Mouse (Mus musculus): ENCODE measurements around the gene Armc9.
A peak's percentile ranks its signal among the peaks of the same experiment; 100 is the strongest.

The Armc9 gene

DNA sequence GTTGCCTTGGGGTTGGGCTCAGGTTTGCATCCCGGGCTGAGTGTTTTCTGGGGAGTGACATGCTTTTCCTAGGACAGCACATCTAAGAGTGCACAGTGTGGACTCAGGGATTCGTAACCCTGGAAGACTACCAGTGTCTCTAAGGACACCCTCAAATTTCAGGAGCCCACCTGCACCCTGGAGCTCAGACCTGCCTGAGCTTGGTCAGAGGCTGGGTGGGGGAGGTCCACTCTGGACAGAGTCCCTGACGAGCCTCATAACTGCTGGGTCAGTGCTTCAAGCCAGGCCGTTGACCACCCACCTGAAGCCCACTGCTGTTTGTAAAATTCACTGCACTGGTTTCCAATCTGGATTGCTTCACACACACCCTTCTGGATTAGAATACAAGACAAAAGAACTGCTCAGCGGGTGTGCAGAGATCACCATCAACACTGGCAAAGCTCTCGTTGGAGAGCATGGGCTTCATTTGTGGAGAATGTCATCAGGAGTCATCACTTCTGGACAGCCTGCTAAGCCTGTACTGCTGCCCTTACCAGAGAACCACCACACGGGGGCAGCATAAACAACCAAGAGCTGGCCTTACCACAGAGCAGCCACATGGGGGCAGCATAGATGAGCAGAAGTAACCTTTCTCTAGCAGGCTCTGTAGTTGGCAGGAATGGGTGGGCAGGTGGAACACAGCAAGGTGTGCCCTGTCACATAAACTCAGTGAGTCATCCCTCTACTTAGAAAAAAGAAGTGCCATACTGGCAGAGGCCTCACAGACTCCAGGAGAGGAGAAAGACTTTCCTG lies 24.1 kb downstream of the Armc9 start:
- DNase-seq, result peak; percentile 84

DNA sequence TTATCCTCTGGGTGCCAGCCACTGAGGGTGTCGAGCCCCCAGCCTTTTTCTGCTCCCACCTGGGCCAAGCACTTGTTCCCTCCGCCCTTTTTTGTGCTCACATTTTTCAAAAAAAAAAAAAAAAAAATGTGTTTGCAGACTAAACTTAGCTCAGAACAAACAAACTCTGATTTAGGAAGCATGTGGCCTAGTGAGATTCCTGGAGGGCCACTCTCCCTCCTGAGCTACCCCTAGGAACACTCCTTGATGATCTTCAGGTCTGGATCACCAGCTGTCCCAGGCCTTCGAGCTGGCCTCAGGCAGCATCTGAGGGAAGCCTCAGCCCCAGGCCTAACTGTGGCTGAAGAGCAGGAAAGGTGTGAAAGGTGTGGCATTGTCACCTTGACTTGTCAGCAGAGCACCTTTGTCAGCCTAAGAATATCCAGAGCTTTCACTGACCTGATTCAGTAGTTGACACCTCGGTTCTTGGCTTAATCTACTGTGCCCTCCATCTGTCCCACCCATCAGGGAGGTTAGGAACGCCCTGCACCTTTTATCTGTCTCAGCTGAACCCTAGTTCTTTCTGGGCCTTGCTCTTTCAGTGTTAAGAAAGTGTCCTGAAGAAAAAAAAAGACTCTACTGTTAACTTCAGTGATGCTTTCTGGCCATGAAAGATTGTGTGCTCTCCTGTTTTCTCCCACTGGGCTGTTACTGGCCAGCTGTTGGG lies 27.6 kb downstream of the Armc9 start:
- no peak for DNase-seq

GRCm38 (mm10) chr1:86183577-86184263 lies 29.1 kb downstream of the Armc9 start:
- DNase-seq, result no peak

GRCm38 (mm10) chr1:86186762-86187161 lies 32.2 kb downstream of the Armc9 start:
- DNase-seq, result no peak

DNA sequence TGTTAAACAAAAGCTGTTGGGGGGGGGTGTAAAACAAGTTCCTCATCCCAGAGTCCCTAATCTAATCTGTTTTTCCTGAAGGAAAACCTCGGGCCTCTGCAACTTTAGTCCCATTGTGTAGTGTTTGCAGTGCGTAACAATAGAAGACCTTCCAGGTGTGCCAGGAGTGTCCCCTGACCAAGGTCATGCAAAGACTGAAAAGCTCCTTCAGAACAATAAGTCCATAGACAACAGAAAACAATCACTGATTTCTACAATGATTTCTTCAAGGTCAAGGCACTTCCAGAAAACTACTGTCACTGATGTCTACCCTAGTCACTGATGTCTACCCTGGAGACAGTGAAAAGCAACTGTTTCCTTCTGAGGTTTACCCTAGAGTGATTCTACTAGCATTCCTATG lies 33.3 kb downstream of the Armc9 start:
- DNase-seq, result no peak

DNA sequence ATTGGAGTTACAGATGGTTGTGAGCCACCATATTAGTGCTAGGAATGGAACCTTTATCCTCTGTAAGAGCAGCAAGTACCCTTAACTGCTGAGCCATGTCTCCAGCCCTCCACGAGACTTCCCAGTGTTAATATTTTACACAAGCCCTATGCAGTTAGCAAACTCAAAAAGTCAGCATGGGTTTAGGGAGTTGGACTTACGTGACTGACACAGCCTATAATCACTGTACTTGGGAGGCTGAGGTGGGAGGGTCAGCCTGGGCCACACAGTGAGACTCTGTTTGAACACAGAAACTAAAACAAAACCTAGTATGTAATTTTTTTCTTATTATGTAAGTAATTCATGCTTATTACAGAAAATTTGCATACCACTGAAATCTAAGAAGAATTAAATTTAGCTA lies 33.7 kb downstream of the Armc9 start:
- no peak for DNase-seq

DNA sequence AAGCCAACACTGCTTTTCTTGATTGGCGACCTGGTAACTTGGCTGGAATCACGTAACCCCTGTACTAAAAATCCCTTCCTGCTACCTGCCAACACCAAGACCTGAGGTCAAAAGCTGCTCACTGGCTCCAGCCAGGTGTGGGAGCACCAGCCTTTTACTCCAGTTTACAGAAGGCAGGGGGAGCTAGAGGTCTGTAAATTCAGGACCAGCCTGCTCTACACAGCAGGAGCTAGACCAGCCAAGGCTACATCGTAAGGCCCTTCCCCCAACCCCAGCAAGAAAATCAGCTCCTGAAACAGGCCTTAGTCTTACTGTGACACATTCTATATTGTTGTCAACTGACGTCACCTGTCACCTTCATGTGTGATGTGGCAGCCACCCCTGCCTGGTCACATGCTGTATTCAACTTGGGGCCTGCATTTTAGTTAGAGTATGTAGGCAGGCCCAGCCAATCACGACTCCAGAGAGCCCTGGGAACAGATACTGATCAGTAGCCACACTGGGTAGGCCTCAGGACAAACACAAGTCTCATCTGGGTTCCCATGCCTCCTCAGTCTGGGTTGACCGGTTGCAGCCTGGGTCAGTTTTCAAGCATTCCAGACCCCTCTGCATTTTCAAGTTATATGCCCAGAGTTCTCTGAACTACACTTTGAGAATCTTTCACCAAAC lies 34.6 kb downstream of the Armc9 start:
- peak; percentile 11 for DNase-seq

DNA sequence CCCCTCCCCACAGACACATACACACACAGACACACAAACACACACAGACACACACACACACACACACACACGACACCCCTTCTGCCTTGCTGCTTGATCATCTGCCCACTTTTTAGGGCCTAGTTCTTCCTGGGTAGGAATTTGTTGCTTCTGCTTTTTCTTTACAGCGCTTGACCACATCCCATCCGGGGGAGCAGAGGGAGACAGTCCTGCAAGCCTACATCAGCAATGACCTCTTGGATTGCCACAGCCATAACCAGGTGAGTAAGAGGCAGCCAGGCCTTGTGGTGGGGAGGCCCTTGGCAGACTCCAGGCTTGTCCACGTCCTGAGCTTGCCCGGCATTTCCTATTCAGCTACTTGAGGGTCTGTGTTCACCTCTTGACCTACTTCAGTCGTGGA lies 36.3 kb downstream of the Armc9 start:
- DNase-seq, result no peak

GRCm38 (mm10) chr1:86194044-86194443 lies 39.5 kb downstream of the Armc9 start:
- no peak for DNase-seq

DNA sequence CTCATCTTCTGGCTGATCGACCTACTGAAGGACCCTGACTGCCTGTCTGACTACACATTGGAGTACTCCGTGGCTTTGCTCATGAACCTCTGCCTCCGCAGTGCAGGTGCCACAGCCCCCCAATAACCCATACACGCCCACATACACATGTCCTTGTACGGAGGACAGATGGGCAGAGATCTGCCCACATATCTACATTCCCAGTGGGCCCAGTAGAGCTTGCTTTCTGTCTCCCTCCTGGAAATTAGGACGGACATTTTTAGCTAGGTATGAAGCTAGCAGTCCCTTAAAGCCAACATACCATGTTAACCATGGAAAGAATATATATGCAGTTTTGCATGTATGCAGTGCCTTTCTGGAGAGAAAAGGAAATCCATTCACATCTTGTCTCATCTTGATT lies 43.7 kb downstream of the Armc9 start:
- DNase-seq, result no peak

DNA sequence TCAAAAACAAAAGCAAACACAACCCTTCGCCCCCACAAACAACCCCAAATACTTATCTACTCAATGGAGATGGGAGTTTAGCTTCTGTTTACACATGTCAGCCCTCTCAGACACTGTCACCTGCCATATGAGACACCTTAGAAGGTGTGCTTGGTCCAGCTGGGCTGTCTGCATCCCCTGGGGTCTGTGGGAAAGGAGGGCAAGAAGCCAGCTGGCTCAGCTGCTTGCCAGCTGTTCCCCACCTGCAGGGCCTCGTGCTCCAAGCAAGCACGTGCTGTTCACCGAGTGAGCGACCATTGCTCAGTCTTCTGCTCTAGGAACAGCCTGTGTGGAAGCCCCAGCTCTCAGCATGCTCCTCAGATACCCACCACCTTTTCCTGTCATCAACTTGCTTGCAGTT lies 44.4 kb downstream of the Armc9 start:
- peak; percentile 7 for DNase-seq

GRCm38 (mm10) chr1:86201312-86201711 lies 46.7 kb downstream of the Armc9 start:
- DNase-seq, result no peak

DNA sequence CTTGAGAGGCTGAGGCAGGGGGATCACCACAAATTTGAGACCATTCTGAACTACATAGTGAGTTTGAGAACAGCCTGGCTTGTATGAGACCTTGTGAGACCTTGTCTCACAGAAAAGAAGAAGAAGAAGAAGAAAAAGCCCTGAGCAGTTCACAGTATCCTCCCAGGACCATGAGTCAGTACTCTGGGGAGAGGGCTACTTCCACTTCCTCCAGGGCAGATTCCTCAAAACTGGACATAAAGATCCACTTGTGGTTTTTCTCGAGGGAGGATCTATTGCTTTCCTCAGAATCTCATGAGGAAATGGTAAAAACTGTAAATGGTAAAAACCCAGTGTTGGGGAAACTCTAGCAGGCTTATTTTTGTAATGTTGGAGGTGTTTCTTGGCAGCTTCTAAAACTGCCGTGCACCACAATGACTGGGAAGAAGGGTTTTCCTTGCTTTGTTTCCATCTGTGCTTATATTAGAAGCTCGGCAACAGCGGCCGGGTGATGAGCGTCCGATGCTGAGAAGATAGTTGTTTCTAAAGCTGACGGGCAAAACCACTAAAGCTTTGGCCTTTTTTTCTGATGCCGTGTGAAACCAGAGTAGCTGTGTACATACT lies 48.1 kb downstream of the Armc9 start:
- DNase-seq, result no peak

- no peak for DNase-seq
These were observed 56.1 kb downstream of the Armc9 start for GRCm38 (mm10) chr1:86210676-86211075.

DNA sequence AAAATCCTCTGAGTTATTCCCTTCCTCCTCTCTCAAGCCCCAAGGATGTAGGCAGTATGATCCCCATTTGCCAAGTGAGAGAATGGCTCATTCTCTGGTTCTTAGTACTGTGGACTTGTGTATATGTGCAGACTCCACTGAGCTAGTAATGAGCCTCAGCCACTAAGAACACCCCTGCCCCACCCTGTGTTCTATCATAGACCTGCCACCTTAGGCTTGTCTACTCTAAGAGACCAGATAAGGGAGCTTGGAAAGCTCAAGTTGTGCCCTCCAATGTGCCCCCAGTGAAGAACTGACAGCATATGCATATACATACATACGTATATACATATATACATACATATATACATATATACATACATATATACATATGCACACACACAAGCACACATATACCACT lies 56.9 kb downstream of the Armc9 start:
- no peak for DNase-seq

- DNase-seq, result no peak
These were observed 58.2 kb downstream of the Armc9 start for GRCm38 (mm10) chr1:86212731-86213130.

DNA sequence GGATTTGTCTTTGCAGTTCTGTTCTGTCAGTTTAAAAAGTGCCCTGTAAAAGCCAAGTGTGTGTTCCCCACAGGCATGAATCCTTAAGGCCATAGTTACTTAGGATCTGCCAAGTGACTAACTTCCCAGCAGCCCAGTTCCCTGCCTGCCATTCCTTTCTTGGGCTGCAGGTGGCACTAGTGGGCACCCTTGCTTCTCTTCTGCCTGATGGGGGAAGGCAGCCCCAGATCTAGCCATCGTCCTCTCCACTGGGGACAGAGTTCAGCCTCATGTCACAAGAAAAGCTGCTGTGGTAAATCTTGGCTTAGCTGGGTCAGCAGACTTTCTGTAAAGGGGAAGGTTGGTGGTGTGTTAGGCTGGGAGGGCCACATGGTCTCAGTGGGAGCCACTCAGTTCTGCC lies 59.6 kb downstream of the Armc9 start:
- DNase-seq, result peak; percentile 75

GRCm38 (mm10) chr1:86215297-86215696 lies 60.7 kb downstream of the Armc9 start:
- no peak for DNase-seq

- no peak for DNase-seq
These were observed 61.8 kb downstream of the Armc9 start for GRCm38 (mm10) chr1:86216412-86216811.

GRCm38 (mm10) chr1:86217976-86218375 lies 63.4 kb downstream of the Armc9 start:
- DNase-seq, result no peak

GRCm38 (mm10) chr1:86225195-86225594 lies 70.6 kb downstream of the Armc9 start:
- no peak for DNase-seq

GRCm38 (mm10) chr1:86228653-86229052 lies 74.1 kb downstream of the Armc9 start:
- DNase-seq, result peak; percentile 24
